Mouse (Mus musculus) kidney, postnatal 36 days (tissue): Measurements from ENCODE around the gene Ltbp3.
"Not testable (repeated sequence)": the region's sequence is repeated elsewhere in the genome, so short reads cannot be mapped to it uniquely, and the experiment has no call there.

Experiments
- DNase-seq, 2 experiments: peaks; one replicate each; pipeline ENCODE4 v3.0.0; 2021 to 2022; ENCODE audit warnings: mixed read lengths in 2 of 2

Ltbp3 gene

DNA sequence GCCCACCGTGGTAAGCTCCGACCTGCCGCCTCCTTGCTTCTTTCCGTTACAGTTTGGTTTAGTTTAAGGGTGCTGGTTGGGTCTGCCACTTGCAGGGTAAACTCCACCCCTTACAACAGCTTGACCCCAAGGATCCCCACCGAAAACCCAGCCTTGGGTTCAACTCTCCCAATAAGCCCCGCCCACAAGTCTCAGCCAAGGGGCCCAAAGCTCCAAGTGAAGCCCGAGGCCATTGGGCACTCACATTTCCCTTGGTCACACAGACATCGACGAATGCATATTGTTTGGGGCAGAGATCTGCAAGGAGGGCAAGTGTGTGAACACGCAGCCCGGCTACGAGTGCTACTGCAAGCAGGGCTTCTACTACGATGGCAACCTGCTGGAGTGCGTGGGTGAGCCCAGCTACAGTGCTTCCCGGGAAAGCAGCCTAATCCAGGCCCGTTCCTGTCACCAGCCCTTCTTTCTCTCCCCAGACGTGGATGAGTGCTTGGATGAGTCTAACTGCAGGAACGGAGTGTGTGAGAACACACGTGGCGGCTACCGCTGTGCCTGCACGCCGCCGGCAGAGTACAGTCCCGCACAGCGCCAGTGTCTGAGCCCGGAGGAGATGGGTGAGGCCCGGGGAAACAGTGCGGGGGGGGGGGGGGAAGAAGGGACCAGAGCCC lies 15.7 kb downstream of the Ltbp3 start:
- DNase-seq: no peak

DNA sequence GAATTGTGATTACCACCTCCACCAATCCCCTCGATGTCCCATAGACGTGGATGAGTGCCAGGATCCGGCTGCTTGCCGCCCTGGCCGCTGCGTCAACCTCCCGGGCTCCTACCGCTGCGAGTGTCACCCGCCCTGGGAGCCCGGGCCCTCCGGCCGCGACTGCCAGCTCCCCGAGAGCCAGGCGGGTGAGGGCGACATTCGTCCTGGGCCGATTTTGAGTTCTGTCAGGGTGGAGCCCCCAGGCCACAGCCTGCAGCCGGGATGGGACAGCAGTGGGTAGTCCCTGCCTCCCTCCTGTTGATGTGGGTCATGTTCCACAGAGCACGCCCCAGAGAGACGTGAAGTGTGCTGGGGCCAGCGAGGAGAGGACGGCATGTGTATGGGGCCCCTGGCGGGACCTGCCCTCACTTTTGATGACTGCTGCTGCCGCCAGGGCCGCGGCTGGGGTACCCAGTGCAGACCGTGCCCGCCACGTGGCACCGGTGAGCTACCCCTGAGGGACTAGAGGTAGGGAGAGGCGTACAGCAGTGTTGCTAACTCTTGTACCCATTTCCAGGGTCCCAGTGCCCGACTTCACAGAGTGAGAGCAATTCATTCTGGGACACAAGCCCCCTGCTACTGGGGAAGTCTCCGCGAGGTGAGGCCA lies 16.4 kb downstream of the Ltbp3 start:
- no peak for DNase-seq

DNA sequence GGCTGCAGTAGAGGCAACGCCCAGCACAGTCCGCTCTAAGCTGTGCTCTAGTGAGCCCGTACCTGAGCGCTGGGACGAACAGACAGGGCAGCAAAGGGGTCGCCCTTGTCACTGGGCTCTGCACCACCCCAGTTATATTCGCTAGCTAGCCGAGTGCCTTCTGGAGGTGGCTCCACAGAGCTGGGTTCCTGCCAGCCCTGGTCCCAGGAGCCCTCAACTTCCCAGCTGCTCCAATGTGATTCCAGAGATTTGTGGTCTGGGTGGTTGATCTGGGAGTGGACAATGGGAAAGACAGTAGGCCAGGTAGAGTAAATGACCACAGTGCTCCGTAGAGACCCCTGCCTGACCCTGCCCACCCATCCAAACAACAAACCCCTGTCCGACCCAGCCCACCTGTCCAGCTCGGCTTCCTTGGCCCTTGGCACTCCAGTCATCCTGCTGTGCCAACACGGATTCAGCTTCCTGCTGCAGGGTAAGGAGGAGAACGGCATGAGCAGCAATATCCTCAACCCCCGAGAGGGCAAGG lies 18.2 kb downstream of the Ltbp3 start:
- DNase-seq: no peak

DNA sequence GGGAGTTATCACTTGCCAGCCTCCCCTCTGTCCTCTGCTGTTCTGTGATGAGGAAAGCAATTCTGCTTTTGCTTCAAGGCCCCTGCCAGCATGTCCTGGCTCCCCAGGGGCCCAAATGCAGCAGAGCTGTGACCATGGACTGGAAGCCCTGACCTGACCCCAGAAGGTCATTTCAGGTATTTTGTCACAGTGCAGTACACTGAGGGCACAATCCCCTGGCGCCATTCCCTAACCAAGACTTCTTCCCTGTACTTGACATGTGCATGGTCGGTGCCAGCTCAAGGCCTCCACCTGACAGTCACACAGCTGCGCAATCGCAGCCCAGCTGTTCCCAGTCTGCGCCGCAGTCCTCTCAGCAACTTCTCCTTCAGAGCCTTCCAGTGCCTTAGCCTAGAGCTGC lies 22.5 kb downstream of the Ltbp3 start:
- no peak for DNase-seq

DNA sequence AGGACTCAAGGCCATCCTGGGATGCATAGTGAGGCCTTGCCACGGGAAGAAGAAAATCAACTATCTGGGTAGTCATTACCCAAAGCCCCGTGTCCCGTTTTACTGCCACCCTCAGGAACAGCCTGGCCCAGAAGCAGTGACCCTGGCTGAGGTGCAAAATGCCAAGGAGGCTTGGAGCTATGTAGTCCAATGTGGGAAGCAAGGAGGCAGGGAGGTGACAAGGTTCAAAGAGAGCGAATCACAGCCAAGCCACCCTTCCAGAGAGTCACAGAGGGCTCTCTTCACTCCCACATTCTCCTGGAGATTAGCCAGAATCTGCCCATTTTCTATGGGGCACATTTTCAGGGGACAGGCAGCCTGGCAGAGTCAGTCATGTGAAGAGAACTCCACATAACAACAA lies 26.6 kb downstream of the Ltbp3 start:
- DNase-seq: peak; percentile 52 to 53

DNA sequence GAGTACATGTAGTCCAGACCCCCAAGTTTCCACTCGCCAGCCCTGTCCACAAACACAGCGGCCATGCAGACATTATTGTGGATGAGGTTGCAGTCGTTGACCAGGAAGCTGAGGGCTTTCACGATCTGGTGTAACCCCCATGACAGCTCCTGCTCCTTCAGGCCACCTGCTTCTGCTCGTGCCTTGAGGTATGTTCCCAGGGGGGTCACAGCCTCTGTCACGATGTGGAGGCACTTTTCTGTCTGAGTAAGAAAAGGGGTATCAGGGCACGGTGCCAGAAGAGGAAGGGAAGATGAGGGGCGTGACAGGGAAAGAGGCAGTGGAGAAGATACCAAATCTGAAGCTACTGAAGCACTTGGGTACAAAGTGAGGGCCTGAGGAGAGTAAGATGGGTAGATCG lies 29.6 kb downstream of the Ltbp3 start:
- no peak for DNase-seq

DNA sequence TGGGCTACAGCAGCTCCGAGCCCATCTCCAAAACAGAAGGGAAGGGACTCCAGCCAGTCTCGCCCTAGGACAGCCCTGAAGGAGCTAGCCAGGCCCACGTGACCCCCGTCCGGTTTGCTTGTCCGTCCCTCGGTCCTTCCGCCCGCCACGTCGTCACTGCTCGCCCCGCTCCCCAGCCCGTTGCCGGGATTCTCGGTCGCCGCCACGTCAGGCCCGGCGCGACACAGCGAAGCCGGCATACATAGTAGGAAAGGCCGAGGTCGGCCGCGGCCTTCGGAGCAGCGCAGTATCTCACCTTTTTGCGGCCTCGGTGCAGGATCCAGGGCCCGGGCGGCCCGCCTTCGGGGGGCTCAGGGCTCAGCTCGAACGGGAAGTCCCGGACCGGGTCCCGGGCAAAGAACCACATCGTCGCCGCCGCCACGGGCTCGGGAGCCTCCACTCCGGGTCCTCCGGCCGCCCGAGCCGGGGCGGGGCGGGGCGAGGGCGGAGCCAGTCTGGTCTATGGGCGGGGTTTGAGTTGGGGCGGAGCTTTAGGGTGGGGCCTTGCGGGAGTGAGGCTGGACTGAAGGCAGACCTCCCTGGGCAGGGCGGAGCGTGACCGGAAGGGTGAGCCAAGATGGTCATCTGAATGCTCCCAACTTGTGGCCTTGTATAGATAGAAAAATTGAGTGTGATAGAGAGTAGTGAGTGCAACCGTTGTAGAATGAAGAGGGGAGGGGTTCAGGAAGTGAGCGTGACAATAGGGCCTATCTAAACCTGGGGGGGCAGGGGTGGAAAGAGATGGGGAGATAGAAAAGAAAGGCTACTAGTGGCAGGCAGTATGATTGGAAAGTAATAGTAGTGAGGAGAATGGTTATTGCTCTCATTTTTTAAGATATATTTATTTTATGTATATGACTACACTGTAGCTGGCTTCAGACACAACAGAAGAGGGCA lies 30.5 kb downstream of the Ltbp3 start, which contains the start of gene Scyl1:
Gene Scyl1 (minus strand): TSS at position 495 of the 936 bp plus-strand sequence.
- peak; percentile 95 to 97 for DNase-seq

DNA sequence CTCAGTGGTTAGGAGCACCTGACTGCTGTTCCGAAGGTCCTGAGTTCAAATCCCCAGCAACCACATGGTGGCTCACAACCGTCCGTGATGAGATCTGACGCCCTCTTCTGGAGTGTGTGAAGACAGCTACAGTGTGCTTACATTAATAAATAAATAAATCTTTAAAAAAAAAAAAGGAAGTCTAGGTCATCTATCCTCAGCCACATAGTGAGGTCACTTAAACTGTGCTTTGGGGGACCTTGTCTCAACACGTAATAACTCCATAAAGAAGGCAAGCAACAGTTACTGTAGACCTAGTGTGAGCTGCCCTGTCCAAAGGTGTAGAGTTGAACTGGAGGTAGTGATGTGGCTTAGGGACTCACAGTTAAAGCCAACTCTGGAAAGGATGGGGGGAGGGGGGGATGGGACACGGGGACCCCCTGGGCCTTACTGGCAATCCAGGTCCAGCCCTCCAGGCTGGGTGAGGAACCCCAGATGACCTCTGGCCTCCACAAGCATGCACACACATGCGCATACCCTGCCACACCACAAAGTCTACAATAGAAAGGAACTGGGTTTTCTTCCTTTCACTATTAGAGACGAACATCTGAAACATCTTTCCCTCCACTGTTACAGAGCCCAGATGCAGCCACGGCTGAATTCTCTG lies 36.8 kb downstream of the Ltbp3 start:
- no peak for DNase-seq

DNA sequence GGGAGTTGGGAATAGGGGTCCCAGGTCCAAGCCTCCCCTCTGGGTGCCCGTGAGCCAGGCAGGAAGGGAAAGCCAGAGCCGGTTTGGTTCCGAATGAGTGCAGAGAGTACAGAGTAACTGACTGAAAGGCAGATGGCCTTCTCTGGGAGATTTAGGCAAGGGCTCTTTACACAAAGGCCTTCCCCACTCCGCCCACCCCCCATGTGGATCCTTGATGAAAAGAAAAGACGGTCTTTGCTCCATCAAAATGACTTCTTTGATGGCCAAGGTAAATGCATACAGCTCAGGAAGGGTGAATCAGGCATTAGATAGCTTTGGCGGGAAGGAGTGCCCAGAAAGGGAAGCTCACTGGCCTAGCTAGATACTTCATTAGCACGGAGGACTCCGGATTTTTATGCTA lies 37.6 kb downstream of the Ltbp3 start:
- no peak for DNase-seq

DNA sequence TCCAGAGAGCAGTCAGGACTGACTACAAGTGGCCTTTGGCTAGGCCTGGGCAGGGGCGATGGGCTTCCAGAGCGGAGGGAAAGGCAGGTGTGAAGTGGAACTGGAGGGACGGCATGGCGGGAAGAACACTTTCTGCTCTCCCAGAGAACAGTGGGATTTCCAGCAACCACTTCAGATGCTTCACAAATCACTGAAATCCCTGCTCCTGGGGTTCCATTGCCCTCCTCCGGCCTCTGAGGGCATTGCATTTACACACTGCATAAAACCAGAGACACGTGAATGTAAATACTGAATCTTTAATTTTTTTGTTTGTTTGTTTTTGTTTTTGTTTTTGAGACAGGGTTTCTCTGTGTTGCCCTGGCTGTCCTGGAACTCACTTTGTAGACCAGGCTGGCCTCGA lies 39.5 kb downstream of the Ltbp3 start:
- DNase-seq: peak in 1 of 2 experiments; percentile 67

DNA sequence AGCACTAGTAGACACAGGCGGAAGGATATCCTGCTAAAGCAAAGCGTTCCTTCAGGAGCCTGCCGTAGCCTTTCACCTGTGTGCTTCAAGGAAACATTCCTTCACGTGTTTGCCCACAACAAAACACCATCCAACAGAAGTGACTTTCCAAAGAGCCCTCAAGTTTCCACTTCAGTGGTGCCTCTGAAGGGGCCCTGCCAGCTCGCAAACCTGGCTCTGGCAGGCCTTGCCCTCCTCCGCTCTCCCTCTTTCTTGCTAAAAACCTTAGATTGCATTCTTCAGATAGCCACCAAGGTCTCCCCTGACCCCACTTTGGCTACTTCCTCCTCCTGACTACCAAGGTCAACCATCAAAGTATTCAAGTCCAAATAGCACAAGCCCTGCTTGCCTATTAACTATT lies 40.8 kb downstream of the Ltbp3 start:
- no peak for DNase-seq

DNA sequence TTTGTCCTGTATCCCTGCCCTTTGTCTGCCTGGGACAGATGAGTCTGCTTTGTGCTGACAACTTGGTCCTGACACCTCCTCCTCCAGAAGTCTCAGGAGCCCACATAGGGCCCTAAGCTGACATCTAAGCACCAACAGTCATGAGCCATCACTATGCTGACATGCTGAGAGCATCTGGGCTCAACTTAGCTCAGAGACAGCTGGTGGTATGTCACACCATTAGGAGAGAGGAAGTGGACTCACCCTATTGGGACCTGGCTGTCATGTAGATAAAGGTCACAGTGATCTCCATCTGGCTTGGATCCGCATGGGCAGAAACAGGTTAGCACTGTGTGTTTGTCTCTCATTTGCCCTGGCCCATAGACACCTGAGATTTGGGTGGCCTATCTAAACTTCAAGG lies 41.4 kb downstream of the Ltbp3 start:
- no peak for DNase-seq

DNA sequence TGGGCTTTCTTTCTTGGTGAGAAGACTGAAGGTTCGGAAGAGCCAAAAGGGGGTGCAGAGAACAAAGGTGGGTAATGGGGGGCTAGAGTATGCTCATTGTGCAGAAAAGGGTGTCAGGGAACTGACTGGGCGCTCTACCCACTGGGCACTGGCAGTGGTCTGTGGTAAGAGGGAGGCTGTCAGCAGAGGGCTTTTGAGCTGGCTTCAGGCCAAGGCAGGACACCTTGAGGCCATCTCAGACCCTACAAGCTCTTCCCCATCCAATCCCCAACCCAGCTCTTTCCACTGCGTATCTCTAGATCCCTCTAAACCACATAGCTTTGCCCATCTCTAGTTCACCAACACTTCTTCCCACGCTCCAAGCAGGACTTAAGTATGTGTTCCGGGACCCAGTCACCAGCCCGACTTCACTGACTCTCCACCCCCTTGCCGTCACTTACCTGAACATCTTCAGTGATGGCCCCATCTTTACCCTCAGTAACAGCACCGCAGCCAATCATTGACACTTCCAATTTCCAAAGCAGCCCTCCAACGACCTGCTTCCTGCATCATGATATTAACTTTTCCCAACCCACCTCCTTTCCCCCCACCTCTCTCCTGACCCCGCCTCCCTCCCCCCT lies 44.4 kb downstream of the Ltbp3 start:
- DNase-seq: no peak

DNA sequence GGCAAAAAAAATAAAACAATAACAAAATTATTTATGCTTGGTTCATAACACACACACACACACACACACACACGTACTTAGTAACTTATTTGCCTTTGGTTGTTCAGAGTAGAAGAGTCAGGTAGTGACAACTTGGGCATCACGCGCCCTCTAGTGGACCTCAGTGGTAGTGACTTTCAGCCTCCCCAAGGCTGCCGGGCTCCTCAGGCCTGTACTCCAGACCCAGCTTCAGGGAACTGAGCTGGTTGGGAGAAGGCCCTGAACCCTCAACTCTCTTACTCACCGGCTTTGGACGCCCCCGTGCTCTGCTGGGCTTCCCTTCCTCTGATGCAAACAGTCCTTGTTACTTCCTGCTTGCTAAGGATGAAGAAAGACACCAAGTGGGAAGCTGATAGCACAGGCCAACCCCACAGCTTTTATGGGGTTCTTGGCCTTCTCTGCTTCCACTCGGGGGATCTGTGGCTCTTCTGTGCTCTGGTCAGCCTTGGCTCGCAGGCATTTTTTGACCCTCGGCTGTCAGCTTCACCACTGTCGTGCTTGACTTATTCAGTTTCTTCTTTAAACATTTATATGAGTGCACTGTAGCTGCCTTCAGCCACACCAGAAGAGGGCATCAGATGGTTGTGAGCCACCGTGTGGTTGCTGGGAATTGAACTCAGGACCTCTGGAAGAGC lies 45.9 kb downstream of the Ltbp3 start:
- DNase-seq: peak; percentile 91 to 93

DNA sequence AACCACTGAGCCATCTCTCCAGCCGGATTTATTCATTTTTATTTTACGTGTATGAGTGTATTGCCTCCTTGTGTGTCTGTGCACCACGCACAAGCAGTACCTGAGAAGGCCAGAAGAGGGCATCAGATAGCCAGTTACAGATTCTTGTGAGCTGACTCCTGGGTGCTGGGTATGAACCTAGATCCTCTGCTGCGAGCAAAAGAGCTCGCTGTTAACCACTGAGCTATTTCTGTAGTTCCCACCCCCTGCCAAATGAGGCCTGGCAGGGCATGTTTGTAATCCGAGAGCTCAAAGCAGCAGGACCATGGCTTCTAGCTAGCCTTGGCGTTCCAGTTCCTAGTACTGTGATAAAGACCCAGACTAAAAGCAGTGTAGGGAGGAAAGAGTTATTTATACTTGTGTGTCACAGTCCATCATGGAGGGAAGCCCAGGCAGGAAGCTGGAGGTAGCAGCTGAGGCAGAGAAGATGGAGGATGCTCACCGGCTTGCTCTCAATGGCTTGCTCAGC lies 46.5 kb downstream of the Ltbp3 start:
- DNase-seq: peak; percentile 88 to 92

DNA sequence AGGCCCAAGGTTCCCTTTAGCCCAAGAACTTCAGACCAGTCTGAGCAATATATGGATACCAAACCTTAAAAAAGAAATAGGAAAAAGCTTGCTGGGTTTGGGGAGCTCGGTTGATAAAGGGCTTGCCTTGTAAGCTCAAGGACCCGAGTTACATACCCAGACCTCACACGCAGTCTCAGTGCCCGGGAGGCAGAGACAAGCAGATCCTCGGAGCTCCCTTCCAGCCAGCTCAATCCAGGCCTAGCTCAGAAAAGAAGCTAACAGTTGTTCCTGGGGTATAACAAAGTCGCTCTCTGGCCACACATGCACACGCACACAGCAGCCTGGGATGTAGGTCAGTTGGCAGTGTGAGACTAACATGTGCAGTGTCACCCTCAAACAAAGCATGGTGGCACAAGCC lies 47.2 kb downstream of the Ltbp3 start:
- DNase-seq: no peak

DNA sequence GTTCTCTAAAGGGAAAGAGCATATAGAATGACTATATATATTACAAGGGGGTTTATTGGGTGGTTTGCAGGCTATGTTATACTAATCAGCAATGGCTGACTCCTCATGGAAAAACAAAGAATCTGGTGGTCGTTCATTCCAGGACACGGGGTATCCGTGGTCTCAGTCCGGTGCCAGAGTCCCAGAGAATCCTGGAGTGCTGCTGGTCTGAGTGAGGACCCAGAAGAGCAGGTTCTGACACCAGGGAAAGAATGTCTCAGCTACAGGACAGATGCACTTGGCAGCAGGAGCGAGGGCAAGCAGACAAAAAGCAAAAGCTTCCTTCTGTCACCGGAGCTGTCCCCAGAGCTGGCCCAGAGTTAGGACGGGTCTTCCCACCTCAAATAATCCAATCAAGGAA lies 47.9 kb downstream of the Ltbp3 start:
- no peak for DNase-seq

DNA sequence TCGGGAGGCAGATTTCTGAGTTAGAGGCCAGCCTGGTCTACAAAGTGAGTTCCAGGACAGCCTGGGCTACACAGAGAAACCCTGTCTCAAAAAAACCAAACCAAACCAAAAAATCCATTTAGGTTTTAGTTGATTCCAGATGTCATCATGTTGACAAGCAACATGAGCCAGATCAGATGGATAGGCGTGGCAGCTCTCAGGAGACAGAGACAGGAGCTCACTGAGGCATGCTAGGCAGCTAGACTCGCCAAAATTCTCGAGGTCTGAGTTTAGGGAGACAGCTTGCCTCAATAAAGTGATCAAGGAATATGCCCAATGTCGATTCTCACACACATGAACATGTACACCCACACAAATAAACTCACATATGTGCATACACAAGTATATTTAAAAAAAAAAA lies 48.4 kb downstream of the Ltbp3 start:
- no peak for DNase-seq

DNA sequence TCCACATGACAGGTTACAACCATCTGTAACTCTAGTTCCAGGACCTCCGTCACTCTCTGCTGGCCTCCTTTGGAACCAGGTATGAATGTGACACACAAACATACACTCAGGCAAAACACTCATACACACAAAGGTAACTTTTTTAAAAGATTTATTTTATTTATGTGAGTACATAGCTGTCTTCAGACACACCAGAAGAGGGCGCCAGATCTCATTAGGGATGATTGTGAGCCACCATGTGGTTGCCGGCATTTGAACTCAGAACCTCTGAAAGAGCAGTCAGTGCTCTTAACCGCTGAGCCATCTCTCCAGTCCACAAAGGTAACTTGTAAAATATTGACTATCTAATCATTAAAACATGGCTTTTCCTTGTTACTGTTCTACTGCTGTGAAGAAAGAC lies 50.6 kb downstream of the Ltbp3 start:
- DNase-seq: no peak

DNA sequence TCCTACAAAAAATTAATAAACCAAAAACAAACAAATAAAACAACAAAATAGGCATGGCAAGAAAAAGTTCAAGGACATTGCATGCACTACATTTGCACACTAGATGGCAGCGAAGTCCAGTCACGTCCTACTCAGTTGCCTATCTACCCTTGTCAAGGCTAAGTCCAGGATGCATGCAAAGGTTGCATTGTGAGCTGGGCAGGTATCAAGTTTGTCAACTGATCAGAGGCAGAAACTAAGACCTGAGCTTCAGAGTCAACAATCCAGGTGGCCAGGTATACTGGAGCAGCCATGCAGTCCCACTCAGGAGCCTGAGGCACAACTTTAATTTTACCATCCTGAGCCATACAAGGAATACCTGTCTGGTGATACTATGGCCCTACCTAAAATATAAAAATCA lies 52.4 kb downstream of the Ltbp3 start:
- DNase-seq: peak; percentile 77 to 80

DNA sequence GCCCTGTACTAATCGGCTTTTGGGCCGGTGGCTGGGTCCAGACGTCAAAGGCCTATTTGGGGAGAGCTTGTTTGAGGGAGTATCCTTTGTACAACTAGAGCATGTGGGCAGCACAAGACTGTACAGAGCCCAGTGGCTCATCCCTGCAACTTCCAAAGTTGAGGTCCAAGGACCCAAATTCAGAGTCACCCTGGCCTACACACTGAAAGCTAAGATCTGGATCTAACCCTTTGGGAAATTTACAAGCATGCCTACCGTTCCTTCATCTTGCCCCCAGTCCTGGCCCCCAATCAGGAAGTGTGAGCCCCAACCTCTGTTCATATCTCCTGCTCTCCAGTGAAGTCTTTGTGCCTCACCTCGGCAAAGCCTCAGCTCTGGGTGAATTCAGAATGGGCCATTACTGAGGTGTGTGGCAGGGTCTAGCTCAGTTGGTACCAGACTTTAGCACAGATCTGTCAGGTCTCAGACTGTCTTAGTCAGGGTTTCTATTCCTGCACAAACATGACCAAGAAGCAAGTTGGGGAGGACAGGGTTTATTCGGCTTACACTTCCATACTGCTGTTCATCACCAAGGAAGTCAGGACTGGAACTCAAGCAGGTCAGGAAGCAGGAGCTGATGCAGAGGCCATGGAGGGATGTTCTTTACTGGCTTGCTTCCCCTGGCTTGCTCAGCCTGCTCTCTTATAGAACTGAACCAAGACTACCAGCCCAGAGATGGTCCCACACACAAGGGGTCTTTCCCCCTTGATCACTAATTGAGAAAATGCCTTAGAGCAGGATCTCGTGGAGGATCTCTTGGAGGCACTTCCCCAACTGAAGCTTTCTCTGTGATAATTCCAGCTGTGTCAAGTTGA lies 53.4 kb downstream of the Ltbp3 start:
- not testable (repeated sequence) for DNase-seq
